Mouse (Mus musculus) midbrain, postnatal 0 days (tissue): ENCODE results near the gene Sf3b3. TPM values are rescaled to one million over a fixed set of nuclear protein-coding genes. Genes with fewer than 3 reads are reported as not detected.

Source experiments
- ATAC-seq: fragments of 200-750 bp; cut with Nextera tagmentation; 2 replicates; pipeline ENCODE4 v1.8.0; 2017; ENCODE audit warnings: moderate number of reproducible peaks, mild to moderate bottlenecking, moderate TSS enrichment, moderate library complexity; ENCODE audit not compliant: low FRiP score
- DNase-seq: peaks from one replicate; pipeline ENCODE4 v3.0.0-alpha.2; 2015; ENCODE audit warnings: low spot score
- H3K27ac ChIP-seq: fragments of 300-500 bp; sonication (generic); 2 replicates; pipeline ENCODE4 v1.5.1; 2014; ENCODE audit warnings: low read depth, mild to moderate bottlenecking, low read length, mixed read lengths
- H3K27me3 ChIP-seq: fragments of 300-500 bp; sonication (generic); 2 replicates; pipeline ENCODE4 v1.6.1; 2014; ENCODE audit warnings: low read length, control low read depth, mixed read lengths; ENCODE audit not compliant: insufficient read depth
- H3K36me3 ChIP-seq: fragments of 300-500 bp; sonication (generic); 2 replicates; pipeline ENCODE4 v1.6.1; 2014; ENCODE audit warnings: low read length, control low read depth, mixed read lengths; ENCODE audit not compliant: insufficient read depth
- H3K4me1 ChIP-seq: fragments of 300-500 bp; sonication (generic); 2 replicates; pipeline ENCODE4 v1.6.1; 2014; ENCODE audit warnings: mild to moderate bottlenecking, control low read depth, antibody characterized with exemption, low read length, mixed read lengths; ENCODE audit not compliant: insufficient read depth
- H3K4me2 ChIP-seq: fragments of 300-500 bp; sonication (generic); 2 replicates; pipeline ENCODE4 v1.6.1; 2014; ENCODE audit warnings: low read depth, mild to moderate bottlenecking, low read length, mixed read lengths; ENCODE audit not compliant: poor library complexity, severe bottlenecking
- H3K4me3 ChIP-seq: fragments of 300-500 bp; sonication (generic); 2 replicates; pipeline ENCODE4 v1.5.1; 2014; ENCODE audit warnings: low read depth, mild to moderate bottlenecking, low read length, moderate library complexity
- H3K9ac ChIP-seq: fragments of 300-500 bp; sonication (generic); replicated peaks from 2 replicates; pipeline ENCODE4 v1.6.1; 2014; ENCODE audit warnings: mild to moderate bottlenecking, low read length, moderate library complexity, mixed read lengths; ENCODE audit not compliant: poor library complexity, severe bottlenecking
- H3K9me3 ChIP-seq: fragments of 300-500 bp; sonication (generic); 2 replicates; pipeline ENCODE4 v1.6.1; 2016; ENCODE audit warnings: low read length, control low read depth
- CTCF ChIP-seq: IDR thresholded peaks from 2 replicates; pipeline ENCODE4 v1.5.1; 2016; ENCODE audit warnings: antibody characterized with exemption, mild to moderate bottlenecking
- WGBS: fragments of 180-500 bp; shearing (Covaris S2); extraction: QIAGEN DNeasy Blood & Tissue Kit; methylation state at CpG from one replicate; pipeline ENCODE4 v1.1.7; 2014; 5-methylcytosine and 5-hydroxymethylcytosine counted together
- polyA plus RNA-seq: library from polyadenylated mRNA; unstranded; fragments of >200 nt; fragmentation: Nextera tagmentation; extraction: Ambion mirVana; gene quantifications from 2 replicates; pipeline ENCODE4 v1.2.1, GENCODE M21; 2015
- total RNA-seq: library from RNA; depleted of rRNA; stranded (reverse); fragments of >200 nt; gene quantifications from 2 replicates; pipeline ENCODE4 v1.2.3, GENCODE M21; 2014

Sf3b3 gene
- total and polyA plus RNA-seq, 2 experiments from 2014 or later, result 65.0 to 82.9 TPM

DNA sequence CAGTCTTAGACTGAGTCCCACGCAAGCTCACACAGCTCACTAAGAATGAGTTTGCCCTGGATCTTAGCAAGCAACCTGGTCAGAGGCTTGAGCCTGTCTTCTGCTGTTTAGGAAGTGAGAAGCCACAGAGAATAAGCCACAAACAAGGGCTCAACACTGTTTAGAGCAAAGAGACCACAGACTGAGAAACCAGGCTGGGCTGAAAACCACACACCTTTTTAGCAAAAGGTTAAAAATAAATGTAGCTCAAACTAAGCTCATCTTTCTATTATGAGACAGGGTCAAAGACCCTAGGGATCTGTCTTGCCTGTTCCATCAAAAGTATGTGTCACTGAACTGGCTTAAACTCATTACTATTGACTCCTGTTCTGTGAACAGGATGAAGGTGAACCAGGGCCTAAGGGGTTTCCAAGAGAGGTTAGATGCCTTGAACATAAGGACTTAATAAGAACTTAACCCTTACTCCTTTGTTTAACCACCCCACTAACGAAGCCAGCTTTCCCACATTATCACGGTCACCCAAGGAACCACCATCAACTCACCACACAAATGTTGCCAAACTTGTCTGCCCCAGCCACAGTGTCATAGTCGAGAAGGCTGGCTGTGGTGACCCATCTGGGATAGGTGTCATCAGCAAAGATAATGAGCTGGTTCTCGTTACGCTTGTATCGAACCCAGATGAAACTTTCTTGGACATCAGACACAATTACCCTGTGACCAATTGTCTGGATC is 33.3 kb downstream of the Sf3b3 start:
- no peak for ATAC-seq
- peaks cover 81% of the 10 kb centered on the region for H3K36me3 ChIP-seq
- DNase-seq, result no peak
- no peaks in the 10 kb centered on the region for H3K9me3 ChIP-seq
- no peak for TF ChIP-seq CTCF
- H3K27ac ChIP-seq, result no peak overlapping the region
- WGBS, result 91% methylated on average over 7 of the region's 7 CpGs
- H3K4me1 ChIP-seq, result no peaks in the 10 kb centered on the region
- H3K9ac ChIP-seq, result no peak overlapping the region
- H3K4me3 ChIP-seq, result no peak overlapping the region
- H3K27me3 ChIP-seq, result no peaks in the 10 kb centered on the region
- no peak overlapping the region for H3K4me2 ChIP-seq

DNA sequence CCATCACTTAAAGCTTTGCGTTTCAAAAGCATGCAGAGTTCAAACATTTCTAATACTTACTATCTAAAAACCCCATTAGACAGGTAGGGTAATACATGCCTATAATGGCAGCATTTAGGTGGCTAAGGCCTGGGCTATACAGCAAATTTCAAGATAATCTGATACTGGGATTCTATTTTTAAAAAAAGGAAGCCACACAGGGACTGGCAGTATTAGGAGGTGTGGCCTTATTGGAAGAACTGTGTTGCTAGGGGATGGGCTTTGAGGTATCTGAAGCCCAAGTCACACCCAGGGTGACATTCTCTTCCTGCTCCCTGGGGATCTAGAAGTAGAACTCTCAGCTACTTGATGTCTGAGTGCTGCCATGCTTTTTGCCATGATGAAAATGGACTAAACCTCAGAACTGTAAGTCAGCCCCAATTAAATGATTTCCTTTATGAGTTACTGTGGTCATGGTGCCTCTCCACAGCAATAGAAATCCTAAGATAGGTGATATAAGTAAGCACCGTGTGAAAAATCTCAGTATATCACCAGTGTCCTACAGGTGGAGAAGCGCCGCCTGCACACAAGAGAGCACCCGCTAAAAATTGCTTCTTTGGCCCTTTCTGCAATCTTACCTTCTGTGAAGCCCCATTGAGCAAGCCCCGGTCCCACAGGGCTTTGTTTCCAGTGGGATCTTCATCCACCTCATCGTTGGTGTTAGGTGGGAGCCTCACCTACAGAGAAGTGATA is 34.1 kb downstream of the Sf3b3 start:
- H3K4me1 ChIP-seq, result no peaks in the 10 kb centered on the region
- no peaks in the 10 kb centered on the region for H3K9me3 ChIP-seq
- WGBS, result 97% methylated on average over 7 of the region's 7 CpGs
- no peak overlapping the region for H3K4me3 ChIP-seq
- H3K4me2 ChIP-seq, result no peak overlapping the region
- H3K27me3 ChIP-seq, result no peaks in the 10 kb centered on the region
- peaks cover 80% of the 10 kb centered on the region for H3K36me3 ChIP-seq
- H3K27ac ChIP-seq, result no peak overlapping the region
- DNase-seq, result no peak
- no peak for ATAC-seq
- H3K9ac ChIP-seq, result no peak overlapping the region
- no peak for TF ChIP-seq CTCF

DNA sequence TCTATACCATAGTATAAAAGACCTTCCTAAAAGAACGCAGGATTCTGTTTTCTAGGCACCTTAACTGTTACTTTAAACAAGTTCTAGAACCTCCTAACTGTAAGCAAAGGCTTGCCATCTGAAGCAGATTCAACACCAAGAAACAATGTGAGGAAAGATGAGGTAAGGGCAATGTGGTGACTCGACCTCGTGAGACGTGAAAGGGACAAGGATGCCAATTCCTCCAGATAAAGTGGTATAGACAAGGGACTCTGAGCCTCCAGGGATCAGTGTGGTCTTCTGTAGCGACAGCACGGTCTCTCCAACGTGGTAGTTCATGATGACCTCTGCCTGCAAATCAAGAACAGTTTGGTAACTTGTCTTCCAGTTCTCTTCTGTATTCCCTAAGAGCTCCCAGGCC is 34.8 kb downstream of the Sf3b3 start:
- ATAC-seq, result no peak
- no peak overlapping the region for H3K4me2 ChIP-seq
- peaks cover 73% of the 10 kb centered on the region for H3K36me3 ChIP-seq
- H3K27me3 ChIP-seq, result no peaks in the 10 kb centered on the region
- no peak overlapping the region for H3K27ac ChIP-seq
- H3K9ac ChIP-seq, result no peak overlapping the region
- DNase-seq, result no peak
- no peaks in the 10 kb centered on the region for H3K4me1 ChIP-seq
- 92% methylated on average over 7 of the region's 7 CpGs for WGBS
- H3K9me3 ChIP-seq, result no peaks in the 10 kb centered on the region
- TF ChIP-seq CTCF, result no peak
- no peak overlapping the region for H3K4me3 ChIP-seq

DNA sequence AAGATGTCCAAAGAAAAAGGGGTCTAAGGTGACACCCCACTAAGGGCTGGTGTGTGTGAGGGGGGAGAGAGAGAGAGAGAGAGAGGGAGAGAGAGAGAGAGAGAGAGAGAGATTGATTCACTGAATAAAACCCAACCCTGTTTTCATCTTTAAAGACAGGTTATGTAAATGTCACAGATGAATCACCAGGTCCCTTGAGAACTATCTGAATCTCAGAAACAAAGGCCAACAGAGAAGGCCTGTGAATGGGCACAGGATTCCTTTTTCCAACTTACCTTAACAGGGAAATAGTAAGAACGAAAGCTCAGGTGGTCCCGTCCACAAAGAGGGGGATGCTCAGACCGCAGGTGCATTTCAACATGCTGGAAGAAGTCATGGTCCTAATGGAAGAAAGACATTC is 35.5 kb downstream of the Sf3b3 start:
- Histone ChIP-seq H3K4me1 (no peaks in the 10 kb centered on the region), H3K9me3 (no peaks in the 10 kb centered on the region), H3K4me2 (no peak overlapping the region), H3K36me3 (peaks cover 68% of the 10 kb centered on the region), H3K27me3 (no peaks in the 10 kb centered on the region), H3K27ac (no peak overlapping the region), H3K4me3 (no peak overlapping the region), H3K9ac (no peak overlapping the region)
- DNase-seq, result no peak
- TF ChIP-seq CTCF, result no peak
- 97% methylated on average over 3 of the region's 3 CpGs for WGBS
- ATAC-seq, result no peak

DNA sequence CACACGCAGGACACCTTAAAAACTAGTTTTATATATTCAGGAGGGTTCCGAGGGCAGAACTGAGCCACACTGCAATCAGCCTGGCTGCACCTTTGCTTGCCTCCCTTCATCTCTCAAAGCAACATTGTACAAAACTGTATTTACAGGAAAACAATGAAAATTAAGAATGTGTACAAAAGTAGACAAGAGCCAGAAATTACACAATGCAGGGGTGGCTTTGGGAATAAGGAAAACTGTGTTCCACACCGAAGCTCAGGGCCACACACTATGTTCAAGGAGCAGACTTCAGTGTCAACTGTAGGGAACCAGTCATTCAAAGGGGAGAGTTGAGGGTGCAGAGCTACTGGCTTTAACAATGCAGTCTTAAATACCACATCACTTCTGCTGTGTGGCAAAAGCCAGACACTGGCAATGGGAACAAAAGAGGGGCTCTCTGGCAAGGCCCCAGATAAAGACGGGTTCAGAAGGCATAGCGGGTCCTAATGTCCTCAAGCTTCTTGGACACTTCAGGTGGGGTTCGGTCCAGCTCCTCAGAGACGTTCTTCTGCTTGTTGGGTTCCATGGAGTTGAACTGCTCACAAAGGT is 36.0 kb downstream of the Sf3b3 start:
- no peak overlapping the region for H3K4me2 ChIP-seq
- 84% methylated on average over 7 of the region's 7 CpGs for WGBS
- H3K27ac ChIP-seq, result no peak overlapping the region
- peaks cover 63% of the 10 kb centered on the region for H3K36me3 ChIP-seq
- H3K9ac ChIP-seq, result no peak overlapping the region
- DNase-seq (no peak), ATAC-seq (no peak)
- H3K4me3 ChIP-seq, result no peak overlapping the region
- no peaks in the 10 kb centered on the region for H3K4me1 ChIP-seq
- no peaks in the 10 kb centered on the region for H3K27me3 ChIP-seq
- no peak for TF ChIP-seq CTCF
- no peaks in the 10 kb centered on the region for H3K9me3 ChIP-seq

DNA sequence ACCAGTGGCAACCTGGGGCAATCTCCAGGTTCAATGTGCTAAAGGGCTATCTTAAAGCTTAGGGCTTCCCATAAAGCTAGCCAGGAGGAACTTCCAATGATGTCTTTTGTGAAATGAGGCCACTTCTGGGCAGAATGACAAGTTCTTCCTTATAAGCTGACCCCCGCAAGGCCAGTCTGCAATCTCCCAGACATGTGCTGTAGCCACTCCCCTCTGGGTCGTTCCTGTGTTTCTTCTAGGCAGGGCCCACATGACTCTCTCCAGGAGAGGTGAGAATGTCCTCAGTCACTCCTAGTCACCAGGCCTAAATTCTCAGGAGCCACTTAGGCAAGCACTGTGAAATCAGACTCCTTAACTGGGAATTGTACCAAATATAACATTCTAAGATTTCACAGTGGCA is 36.8 kb downstream of the Sf3b3 start:
- Histone ChIP-seq H3K4me1 (no peaks in the 10 kb centered on the region), H3K9ac (no peak overlapping the region), H3K4me2 (no peak overlapping the region), H3K27me3 (no peaks in the 10 kb centered on the region), H3K4me3 (no peak overlapping the region), H3K27ac (no peak overlapping the region), H3K36me3 (peaks cover 55% of the 10 kb centered on the region), H3K9me3 (no peaks in the 10 kb centered on the region)
- no peak for TF ChIP-seq CTCF
- 59% methylated on average over 2 of the region's 2 CpGs for WGBS
- ATAC-seq, result no peak
- DNase-seq, result no peak
